Mouse (Mus musculus) spleen, postnatal 10 days (tissue): ENCODE data around the gene Colgalt2.
A peak's percentile ranks its signal among the peaks of the same experiment; 100 is the strongest.
"Not testable (repeated sequence)": the region's sequence is repeated elsewhere in the genome, so short reads cannot be mapped to it uniquely, and the experiment has no call there.

Experiments
- DNase-seq, 2 experiments: peaks; one replicate each; pipeline ENCODE4 v3.0.0; 2021 to 2022; ENCODE audit warnings: low spot score in 2 of 2

Colgalt2 gene

DNA sequence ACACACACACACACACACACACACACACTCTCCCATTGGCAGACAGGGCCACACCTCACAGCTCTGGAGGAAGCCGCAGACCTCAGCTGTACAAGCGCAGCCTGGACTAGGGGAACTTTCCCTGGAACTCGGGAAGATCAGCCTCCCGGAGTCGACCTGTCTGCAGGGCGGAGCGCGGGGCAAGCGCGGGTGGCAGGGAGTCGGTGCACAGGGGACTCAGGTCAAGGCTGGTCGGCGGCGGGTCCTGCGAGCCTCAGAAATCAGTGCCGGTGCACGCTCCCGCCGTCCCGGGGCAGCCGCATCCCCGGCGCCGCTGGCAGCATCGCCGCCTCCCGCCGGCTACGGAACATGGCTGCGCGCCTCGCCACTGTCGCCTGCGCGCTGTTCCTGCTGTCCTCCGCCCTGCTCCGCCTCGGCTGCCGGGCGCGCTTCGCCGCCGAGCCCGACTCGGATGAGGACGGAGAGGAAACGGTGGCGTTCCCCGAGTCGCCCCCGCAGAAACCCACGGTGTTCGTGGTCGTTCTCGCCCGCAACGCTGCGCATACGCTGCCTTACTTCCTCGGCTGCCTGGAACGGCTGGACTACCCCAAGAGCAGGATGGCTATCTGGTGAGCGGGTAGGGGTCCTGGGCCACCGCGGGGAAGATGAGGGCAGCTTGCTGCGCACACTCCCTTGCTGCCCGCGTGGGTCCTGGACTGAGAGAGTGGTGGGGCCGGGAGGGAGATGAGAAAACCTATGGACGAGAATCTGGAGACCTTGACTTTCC lies at the start of gene Colgalt2:
Gene Colgalt2 (plus strand): TSS at position 41 of the 766 bp plus-strand sequence.
- DNase-seq = peak; percentile 14 to 22

DNA sequence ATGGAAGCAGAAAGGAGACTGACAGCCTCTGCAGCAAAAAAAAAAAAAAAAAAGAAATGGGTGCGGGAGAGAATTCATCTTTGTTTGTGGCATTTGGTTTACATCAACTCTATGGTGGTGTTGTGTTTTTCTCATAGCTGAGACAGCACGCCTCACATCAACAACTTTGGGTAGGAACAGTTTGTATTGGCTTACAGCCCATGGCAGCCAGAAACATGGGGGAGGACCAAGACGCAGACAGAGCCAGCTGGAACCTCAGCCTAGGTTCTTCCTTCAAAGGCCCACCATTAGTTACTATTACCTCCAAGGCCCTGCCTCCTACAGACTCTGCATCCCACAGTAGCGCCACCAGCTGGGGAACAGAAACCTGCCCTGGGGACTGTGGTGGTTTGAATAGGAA lies 42.9 kb upstream of the Colgalt2 start:
- DNase-seq = no peak

DNA sequence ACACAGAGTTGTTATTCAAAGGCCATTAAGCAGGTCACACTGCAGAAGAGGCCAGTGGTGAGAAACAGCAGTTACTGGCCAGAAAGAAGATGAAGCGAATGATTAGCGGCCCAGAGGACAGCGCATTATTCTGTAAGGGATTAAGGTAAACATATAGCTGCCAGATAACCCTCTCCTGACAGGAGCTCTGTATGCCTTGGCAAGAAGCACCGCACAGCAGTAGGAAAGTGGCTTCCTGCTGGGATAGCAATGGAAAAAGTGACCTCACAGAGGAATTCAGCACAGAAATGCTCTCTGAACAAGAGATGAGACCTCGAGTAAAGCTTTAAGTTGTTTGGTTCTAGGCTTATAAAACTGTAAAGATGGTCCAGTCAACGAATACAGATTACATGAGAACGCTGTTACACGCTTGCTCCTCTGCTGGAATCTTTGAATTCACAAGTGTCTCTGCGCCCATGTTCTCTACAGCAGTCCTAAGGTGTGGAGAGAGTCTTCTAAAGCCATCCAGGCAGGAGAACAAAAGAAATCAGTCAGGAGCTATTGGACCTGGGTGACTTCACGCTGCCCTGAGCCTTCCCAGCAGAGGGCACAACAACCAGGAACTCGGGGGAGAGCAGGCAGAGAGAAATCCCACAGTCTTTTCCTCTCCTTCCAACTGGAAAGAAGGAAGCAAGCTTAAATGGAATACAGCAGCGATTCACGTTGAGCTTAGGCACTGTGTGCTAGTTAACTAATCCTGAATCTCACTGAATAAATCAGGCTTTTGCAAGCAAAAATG lies 31.1 kb upstream of the Colgalt2 start:
- no peak for DNase-seq

DNA sequence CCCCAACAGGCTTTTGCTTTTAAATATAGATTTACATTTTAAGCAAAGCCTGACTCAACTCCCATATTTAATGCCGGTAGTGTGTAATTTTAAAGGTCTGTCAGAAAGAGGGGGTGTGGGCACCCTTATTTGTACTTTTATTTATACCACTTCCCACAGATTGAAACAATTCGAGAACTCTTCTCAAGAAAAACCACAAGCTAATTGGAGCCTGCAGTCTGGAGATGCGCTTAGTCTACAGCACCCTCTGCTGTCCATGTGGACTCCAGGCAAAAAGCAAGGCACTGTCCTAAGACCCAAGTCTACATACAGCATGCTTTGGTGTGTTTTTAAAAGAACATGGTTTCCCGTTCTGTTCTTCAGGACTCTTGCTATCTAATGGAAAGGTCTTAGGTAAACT lies 30.5 kb upstream of the Colgalt2 start:
- peak in 1 of 2 experiments; percentile 42 for DNase-seq

DNA sequence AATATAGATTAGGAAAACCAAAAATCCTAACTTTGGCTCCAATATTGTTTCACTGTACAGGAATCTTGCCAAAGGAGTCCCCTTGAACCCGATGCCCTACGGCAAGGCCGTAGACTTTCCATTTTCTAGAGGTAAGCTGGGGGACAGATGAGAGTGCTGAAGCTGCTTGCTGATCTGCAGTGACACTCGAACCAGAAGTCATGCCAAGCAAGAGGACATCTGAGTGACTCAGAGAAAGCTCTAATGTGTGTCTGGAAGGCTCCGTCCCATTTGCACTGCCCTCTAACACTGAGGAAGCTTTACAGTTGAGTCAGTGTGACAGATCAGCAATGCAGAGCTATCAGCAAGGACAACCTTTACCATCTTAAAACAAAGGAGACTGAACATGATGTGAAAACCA lies 21.3 kb upstream of the Colgalt2 start:
- DNase-seq = no peak

DNA sequence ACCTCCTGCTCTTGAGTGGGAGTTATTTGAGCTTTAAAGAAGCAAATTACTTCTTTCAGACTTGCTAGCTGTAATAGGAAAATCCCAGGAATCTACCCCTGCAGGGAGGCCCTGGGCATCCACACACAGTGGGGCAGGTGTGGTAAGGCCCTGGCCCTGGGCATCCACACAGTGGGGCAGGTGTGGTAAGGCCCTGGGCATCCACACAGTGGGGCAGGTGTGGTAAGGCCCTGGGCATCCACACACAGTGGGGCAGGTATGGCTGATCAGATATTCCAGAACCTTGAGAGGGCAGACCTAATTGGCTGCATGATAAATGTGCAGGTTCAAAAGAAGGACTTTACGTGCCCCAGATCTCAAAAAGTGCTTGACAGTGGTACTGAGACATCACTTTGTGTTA lies 15.0 kb upstream of the Colgalt2 start:
- no peak for DNase-seq

DNA sequence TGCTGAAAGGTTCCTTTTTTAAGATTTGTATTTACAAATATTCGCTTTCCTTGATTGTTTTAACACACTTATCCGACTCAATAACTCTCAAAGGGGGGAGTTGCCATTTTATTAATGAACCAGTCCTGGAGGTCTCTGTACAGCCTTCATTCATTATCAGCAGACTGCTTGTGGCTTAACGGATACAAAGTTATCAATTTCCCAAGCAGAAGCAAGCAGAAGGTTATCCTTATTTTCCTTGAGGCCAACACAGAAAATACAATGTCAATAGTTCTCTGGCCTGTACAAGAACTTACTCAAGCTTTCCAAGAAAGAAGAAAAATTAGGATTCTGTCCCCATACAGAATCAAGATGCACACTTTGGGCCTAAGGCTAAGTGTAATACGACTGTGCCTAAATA lies 13.9 kb upstream of the Colgalt2 start:
- not testable (repeated sequence) for DNase-seq

DNA sequence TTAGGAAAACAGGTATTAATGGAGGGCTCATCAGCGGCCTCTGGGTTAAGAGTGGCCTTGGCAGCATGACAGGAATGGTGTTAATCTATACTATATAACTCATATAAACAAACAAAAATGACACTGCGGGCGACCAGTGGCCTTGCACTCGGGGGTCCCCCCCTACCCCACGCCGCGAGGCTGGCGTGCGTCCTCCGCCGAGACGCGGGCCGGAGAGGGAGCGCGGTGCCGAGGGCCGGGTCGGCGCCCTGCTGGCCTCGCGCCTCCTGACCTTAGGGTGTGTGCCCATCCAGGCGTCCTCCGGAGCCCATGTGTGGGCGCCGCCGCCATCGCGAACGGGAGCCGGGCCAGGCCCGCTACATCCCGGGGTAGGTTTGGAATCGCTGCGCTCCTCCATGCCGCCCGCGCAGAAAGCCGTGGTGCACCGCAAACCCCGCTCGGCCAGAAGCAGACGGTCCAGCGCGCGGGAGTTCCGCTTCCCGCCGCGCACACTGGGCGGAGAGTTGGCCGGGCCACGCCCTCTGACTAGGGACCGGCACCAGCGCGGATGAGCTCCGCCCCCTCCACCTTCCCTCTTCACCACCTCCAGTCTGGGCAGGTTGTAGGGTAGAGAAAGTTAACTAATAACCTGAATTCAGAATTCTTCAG lies 13.3 kb upstream of the Colgalt2 start, which contains the start of gene Tsen15:
Gene Tsen15 (minus strand): TSS at position 501 of the 648 bp plus-strand sequence.
- DNase-seq = peak; percentile 88 to 89

DNA sequence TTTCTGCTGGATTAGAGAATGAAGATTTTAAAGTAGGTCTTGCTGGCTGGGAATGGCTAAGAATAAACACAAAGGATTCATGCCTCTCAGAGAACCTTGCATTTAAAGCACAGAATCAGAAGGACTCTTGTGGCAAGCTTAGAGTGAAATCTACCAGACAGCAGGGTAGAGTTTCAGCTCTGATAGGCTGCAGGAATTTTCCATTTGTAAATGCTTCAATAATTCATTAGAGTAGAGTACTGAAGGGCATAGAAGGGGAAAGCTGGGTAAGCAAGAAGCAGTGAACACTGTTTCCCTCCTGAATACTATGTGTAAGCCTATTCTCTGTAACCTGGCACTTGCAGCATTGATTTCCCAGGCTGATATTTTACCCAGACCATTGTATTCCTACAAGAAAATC lies 10.4 kb upstream of the Colgalt2 start:
- no peak for DNase-seq

DNA sequence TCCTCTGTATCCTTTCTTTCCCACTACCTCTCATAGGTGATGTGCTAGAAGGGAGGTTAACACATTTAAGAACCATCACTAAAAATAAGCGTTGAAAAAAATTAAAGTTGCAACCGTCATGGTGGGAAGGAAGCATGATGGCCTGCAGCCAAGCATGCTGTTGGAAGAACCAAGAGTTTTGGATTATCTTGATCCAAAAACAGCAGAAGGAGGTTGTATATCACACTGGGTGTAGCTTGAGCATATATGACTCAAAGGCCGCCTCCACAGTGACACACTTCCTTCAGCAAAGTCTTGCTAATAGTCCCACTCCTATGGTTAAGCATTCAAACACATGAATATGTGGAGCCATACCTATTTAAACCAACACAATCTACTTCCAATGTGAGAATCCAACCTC lies 5.5 kb upstream of the Colgalt2 start:
- no peak for DNase-seq

DNA sequence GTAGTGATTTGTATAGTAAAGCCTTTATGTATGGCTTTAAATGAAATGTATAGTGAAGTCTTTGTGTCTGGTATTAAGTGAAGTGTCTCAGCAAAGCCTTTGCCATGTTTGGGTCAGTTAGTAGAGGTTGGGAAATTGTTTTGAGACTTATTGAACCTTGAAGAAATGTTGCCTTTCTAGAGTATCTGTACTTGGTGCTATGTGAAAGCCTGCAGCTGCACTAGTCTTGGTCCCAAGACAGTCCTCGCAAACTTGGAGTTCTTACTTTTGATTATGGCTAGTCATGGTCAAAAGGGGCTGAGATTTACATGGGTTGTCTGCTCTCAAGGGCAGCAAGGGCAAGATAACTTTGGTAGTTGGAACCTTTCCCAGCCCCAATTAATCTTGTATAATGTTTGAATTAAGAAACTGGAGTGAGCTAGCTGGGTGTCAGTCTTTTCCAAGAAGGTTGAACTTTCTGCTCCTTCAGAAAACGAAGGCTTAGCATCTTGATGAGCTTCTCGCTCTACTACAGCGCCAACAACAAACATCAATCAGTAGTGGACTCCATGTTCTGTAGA lies 4.6 kb upstream of the Colgalt2 start:
- no peak for DNase-seq

DNA sequence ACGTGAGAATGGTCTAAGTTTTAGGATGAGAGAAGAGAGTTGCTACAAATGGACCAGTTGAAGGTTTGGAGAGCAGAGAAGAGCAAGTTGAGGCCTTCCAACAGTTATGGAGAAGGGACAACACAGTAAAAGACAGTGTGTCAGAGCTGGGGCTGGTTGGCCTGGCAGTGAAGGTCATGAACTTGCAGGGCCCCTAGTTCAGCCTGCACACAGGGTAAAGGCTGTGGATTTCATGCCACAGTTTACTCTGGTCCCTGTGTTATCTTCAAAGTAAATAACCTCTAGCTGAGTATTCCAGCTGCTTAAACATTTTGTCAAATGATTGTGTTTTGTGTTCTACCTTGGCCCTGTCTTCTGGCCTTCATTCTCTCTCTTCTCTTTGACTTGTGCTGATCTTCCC lies 922 bp upstream of the Colgalt2 start:
- no peak for DNase-seq

DNA sequence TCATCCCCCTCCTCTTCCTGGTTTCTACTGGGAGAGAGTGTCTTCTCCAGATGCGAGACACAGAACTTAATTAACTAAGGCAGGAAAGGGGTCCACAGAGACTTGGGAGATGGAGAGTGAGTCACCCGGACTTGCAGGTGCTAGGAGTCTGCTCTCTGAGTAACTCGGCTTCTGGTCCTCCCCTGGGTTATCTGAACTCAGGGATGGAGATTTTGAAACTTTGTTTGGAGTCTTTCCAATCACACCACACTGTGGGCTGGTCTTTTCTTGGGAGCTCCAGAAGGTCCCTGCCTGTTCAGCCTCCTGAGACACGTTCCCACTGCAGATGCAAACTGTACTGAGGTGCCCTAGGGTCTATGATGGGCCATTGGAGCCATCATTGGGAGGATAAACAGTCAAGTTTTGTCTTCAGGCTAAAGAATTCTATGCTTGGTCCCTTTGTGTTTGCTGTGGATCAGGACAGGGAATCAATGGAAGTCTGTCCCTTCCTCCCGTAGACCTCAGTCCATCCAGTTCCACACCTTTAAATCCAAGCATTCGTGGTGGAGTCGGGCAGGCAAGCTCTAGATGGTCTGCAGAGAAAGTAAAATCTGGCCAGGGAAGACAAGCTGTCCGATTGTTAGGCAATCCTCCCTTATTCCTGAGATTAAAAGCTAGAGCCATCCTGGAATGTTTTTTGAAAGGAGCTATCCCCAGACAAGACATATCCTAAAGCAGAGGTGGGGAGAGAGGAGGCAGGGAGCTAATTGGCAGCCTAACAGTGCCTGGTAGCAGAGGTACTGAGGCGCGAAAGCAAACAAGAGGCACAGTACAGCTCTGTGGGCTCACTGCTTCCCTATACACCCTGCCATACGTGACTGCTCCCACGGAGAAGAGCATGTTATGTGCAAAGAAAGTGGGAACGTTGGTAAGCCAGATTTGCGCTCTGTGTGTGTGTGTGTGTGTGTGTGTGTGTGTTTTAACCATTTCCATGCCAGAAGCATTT lies 1.2 kb downstream of the Colgalt2 start:
- DNase-seq = no peak

DNA sequence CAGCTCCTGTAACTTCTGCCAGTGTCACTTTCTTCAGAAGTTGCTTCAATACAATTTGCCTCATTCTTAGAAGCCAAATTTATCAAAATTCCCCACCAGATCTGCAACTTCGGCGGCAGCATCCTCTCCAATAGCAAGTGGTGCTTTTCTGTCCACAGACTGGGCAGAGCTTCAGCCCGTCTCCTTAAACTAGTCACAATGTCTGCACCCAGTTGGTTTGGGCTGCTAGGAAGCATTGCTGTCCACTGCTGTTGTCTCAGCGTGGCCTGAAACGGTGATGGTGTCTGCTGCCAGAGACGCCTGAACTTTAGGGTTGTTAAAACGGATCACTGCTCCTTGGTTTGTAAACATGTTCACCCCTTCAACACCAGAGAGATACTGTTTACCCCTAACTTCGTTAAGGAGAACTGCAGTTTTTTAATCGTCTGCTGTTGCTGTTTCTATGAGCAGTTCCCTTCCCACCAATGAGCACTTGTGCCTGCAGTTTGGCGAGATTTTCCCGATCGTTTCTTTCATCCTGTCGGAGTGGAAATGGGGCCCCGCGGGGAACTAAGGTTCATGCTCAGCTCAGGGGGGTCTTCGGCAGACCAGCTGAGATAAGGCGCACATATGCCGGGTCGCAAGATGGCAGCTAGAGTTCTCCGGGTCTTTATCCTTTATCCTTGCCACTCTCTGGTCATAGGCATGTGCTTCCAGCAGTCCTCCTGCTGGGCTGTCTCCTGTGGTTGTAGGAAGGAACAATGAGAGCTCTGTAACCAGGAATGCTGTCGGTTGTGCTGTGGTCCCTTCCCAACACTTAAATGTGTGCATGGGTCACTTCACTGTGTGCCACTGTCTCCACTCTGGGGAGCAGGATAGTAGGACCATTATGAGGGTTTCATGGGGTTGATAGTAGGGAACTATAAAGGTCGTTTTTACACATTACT lies 7.7 kb downstream of the Colgalt2 start:
- DNase-seq = no peak

DNA sequence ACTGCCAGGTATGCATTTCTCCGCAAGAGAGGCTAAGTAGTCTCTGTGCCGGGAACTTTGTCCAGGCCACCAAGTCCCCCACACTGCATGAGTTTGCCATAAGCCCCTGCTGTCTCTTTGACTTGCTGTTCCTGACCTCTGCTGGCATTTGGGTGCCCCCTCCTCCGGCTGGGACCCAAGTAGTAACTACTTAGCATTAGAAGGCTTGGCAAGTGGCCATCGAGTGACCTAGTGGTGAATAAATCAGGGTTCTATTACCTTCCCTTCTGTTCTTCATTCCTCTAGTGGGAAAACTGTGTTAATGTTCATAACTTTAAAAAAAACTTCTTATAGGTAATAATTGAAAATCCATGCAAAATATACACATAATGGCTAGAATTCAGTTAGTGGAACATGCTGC lies 9.7 kb downstream of the Colgalt2 start:
- no peak for DNase-seq

DNA sequence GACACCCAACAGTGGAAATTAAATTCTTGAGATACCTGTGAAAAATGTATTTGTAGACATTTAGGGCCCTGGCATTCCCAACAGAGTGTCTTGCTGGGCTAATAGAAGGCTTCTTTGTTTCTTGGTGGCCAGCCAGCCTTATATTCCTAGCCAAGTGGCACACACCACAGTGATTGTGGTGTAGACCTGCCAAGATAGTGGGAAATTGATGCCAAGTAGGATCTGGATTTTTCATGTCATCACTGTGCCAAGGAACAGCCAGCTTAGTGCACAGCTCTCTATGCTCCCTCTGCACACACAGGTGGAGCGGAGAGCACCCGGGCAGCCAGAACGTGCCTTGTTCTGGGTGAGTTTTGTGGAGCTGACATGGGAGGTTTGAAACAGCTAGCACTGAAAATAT lies 11.0 kb downstream of the Colgalt2 start:
- no peak for DNase-seq

DNA sequence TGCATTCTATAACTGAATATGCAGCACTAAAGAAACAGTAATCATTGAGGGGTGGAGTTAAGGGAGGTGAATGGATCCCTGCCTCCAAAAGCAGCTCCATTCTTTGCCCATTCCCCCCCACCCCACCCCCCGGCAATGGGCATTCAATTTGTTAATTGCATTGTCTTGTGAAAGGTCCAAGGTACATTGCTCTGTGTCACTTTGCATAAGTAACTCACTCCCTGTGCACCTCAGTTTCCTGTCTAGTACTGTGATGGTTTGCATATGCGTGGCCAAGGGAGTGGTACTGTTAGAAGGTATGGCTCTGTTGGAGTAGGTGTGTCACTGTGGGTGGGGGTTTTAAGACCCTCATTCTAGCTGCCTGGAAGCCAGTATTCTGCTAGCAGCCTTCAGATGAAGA lies 13.5 kb downstream of the Colgalt2 start:
- DNase-seq = no peak

DNA sequence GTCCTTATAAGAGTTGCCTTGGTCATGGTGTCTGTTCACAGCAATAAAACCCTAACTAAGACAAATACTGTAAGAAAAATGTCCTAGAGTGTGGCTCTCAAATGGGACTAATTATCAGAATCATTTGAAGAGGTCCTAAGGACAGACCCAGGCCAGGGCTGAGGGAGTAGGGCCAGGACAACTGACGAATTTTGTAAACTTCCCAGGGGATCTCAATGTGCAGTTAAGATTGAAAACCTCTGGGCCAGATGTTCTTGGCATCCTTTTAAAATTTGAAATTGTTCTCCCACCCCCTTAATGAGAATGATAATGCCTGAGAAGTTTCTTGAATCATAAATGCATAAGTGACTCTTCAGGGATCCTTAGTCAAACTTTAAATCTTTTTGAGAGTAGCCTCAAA lies 14.3 kb downstream of the Colgalt2 start:
- DNase-seq = no peak

DNA sequence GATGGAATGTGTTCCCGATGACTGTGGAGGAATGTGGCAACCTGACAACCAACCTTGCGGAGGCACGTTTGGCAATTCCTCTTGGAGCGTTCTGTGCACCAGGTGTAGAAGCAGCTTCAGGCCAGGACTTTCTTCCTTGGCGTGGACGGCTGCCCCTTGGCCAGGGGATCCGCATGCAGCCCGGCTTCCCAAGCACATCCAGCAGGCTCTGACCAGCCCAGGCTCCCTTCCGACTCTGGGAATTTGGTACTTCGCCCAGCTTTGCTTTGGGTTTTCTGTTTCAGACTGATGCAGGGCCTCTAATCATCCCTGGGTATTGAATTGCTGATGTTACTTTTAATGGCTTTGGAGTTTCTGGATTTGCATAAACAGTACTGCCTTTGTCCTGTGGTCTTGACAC lies 14.8 kb downstream of the Colgalt2 start:
- no peak for DNase-seq

DNA sequence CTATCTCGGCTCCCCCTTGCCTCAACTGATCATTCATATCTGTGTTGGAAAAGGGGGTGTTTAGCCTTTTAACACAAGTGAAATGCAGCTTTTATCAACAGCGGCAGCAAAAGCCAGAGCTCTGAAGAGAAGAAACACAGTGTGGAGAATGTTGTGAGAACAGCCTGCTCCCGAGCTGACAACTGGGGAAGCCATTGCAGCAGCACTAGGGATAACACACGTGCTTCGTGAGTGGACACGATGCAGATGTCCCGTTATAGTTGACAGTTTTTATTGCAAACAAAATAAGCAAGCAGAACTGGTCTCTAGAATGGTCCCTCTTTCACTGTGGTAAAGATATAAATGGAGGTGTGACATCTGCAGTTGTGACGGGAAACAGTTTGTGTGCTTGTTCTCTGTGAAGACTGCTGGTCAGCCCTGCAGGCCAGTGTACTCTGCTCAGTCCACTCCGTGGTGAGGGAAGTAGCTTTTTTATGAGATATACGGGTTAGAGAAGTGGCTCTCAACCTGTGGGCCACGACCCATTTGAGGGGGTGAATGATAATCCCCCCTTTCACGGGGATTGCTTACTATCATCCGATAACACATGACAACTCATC lies 16.8 kb downstream of the Colgalt2 start:
- no peak for DNase-seq
